Mouse (Mus musculus): Measurements from ENCODE around the gene Bcl7a.
A peak's percentile ranks its signal among the peaks of the same experiment; 100 is the strongest.

The Bcl7a gene

GRCm38 (mm10) chr5:123343707-123344627 is at the start of gene Bcl7a:
TSS of gene Bcl7a (plus strand) at chr5:123343834.
- peak; percentile 71 for DNase-seq (ENCODE audit: low read depth, low spot score)

GRCm38 (mm10) chr5:123294653-123295052 is 49.0 kb upstream of the Bcl7a start:
- DNase-seq (ENCODE audit: low read depth, low spot score), result no peak

- peak; percentile 57 for DNase-seq (ENCODE audit: low read depth, low spot score)
Observed at GRCm38 (mm10) chr5:123296224-123296806, 47.3 kb upstream of the Bcl7a start.

- DNase-seq (ENCODE audit: low read depth, low spot score), result no peak
Observed at GRCm38 (mm10) chr5:123296972-123297754, 46.5 kb upstream of the Bcl7a start.

- DNase-seq (ENCODE audit: low read depth, low spot score), result no peak
Observed at GRCm38 (mm10) chr5:123297830-123298229, 45.8 kb upstream of the Bcl7a start.

- DNase-seq (ENCODE audit: low read depth, low spot score), result no peak
Observed at GRCm38 (mm10) chr5:123298526-123298925, 45.1 kb upstream of the Bcl7a start.

GRCm38 (mm10) chr5:123300496-123301034 is 43.1 kb upstream of the Bcl7a start:
- DNase-seq (ENCODE audit: low read depth, low spot score), result no peak

GRCm38 (mm10) chr5:123301780-123302521 is 41.7 kb upstream of the Bcl7a start:
- DNase-seq (ENCODE audit: low read depth, low spot score), result no peak

- no peak for DNase-seq (ENCODE audit: low read depth, low spot score)
Observed at GRCm38 (mm10) chr5:123307630-123308282, 35.9 kb upstream of the Bcl7a start.

GRCm38 (mm10) chr5:123309816-123310215 is 33.8 kb upstream of the Bcl7a start:
- no peak for DNase-seq (ENCODE audit: low read depth, low spot score)

- no peak for DNase-seq (ENCODE audit: low read depth, low spot score)
Observed at GRCm38 (mm10) chr5:123310221-123310620, 33.4 kb upstream of the Bcl7a start.

GRCm38 (mm10) chr5:123313058-123313630 is 30.5 kb upstream of the Bcl7a start:
- no peak for DNase-seq (ENCODE audit: low read depth, low spot score)

GRCm38 (mm10) chr5:123313851-123314380 is 29.7 kb upstream of the Bcl7a start:
- DNase-seq (ENCODE audit: low read depth, low spot score), result no peak

- DNase-seq (ENCODE audit: low read depth, low spot score), result no peak
Observed at GRCm38 (mm10) chr5:123315219-123315866, 28.3 kb upstream of the Bcl7a start.

- DNase-seq (ENCODE audit: low read depth, low spot score), result no peak
Observed at GRCm38 (mm10) chr5:123317992-123318391, 25.6 kb upstream of the Bcl7a start.

- DNase-seq (ENCODE audit: low read depth, low spot score), result no peak
Observed at GRCm38 (mm10) chr5:123320136-123320535, 23.5 kb upstream of the Bcl7a start.

GRCm38 (mm10) chr5:123324242-123324641 is 19.4 kb upstream of the Bcl7a start:
- DNase-seq (ENCODE audit: low read depth, low spot score), result no peak

GRCm38 (mm10) chr5:123326006-123326750 is 17.5 kb upstream of the Bcl7a start:
- no peak for DNase-seq (ENCODE audit: low read depth, low spot score)

GRCm38 (mm10) chr5:123326751-123327148 is 16.9 kb upstream of the Bcl7a start:
- DNase-seq (ENCODE audit: low read depth, low spot score), result no peak
